Mouse (Mus musculus): ENCODE results near the gene Olfr147. TPM values are rescaled to one million over a fixed set of nuclear protein-coding genes. Genes with fewer than 3 reads are reported as not detected.
"Not testable (repeated sequence)": the region's sequence is repeated elsewhere in the genome, so short reads cannot be mapped to it uniquely, and the experiment has no call there.

Olfr147 gene
- polyA plus RNA-seq (2014; fragmentation: Nextera tagmentation; extraction: Ambion mirVana), result not detected in 2 replicates

DNA sequence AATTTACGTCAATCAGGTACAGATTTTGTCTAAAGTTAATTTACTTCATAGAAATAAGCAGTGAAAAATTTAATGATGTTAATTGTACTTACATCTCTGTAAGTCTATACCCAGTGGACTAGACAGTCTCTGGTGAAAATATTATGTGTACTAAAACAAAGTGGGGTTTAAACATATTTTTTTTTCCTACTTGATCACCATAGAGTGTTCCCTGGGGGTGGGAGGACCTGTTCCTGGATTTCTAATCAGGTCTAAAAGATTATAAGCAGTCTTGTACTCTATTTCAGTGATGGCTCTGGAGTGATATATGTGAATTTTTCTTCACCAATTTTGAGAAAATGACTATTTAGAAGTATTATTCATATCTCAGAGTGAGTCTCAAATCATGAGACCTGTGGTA, at the start of gene Olfr147:
Olfr147 (plus strand) TSS at position 301 of the 400 bp plus-strand sequence.
- Histone ChIP-seq H3K9ac (replicated peaks; ENCODE audit: low read length) (no peak within 1 kb of the TSS), H3K36me3 (ENCODE audit: control insufficient read depth, insufficient read depth, low read length) (no peaks in the 10 kb centered on the region), H3K27ac (replicated peaks; ENCODE audit: low read depth, low read length) (no peak within 1 kb of the TSS), H3K9me3 (ENCODE audit: control insufficient read depth, low read length) (no peaks in the 10 kb centered on the region), H3K4me1 (ENCODE audit: control insufficient read depth, insufficient read depth, low read length) (no peaks in the 10 kb centered on the region), H3K27me3 (ENCODE audit: control insufficient read depth, insufficient read depth, low read length) (no peaks in the 10 kb centered on the region), H3K4me3 (replicated peaks; ENCODE audit: low read depth, low read length) (no peak within 1 kb of the TSS), H3K4me2 (ENCODE audit: low read length) (no peak within 1 kb of the TSS)
- no peak for DNase-seq
- WGBS, result 90% methylated on average over 1 of the region's 1 CpGs
- no peak for ATAC-seq (ENCODE audit: low FRiP score, low TSS enrichment)

DNA sequence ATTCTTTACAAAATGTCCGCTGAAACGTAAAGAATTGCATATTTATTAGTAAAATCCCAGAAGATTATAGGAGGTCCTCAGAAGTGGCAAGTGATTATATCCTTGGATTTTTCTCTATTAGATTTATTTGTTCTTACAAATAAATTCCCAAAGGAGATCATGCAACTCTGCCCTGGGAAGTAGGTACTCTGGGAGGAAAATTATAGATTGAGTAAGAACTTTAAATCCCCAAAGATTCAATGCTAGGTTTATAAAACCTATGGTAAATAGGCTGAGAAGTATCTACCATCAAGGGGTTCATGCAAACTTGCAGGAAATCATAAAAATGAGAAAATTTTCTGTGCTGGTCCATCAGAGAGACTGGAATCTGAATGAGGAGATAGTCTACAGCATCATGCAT, 34.9 kb upstream of the Olfr147 start, which contains the start of gene Olfr250:
Olfr250 (plus strand) TSS at position 301 of the 400 bp plus-strand sequence.
- no peak within 1 kb of the TSS for H3K4me3 ChIP-seq (replicated peaks; ENCODE audit: low read depth, low read length)
- no peak within 1 kb of the TSS for H3K4me2 ChIP-seq (ENCODE audit: low read length)
- DNase-seq (no peak), ATAC-seq (ENCODE audit: low FRiP score, low TSS enrichment) (no peak)
- H3K9me3 ChIP-seq (ENCODE audit: control insufficient read depth, low read length), result no peaks in the 10 kb centered on the region
- no peaks in the 10 kb centered on the region for H3K27me3 ChIP-seq (ENCODE audit: control insufficient read depth, insufficient read depth, low read length)
- H3K4me1 ChIP-seq (ENCODE audit: control insufficient read depth, insufficient read depth, low read length), result no peaks in the 10 kb centered on the region
- H3K9ac ChIP-seq (replicated peaks; ENCODE audit: low read length), result no peak within 1 kb of the TSS
- 91% methylated on average over 2 of the region's 2 CpGs for WGBS
- no peak within 1 kb of the TSS for H3K27ac ChIP-seq (replicated peaks; ENCODE audit: low read depth, low read length)
- H3K36me3 ChIP-seq (ENCODE audit: control insufficient read depth, insufficient read depth, low read length), result no peaks in the 10 kb centered on the region

DNA sequence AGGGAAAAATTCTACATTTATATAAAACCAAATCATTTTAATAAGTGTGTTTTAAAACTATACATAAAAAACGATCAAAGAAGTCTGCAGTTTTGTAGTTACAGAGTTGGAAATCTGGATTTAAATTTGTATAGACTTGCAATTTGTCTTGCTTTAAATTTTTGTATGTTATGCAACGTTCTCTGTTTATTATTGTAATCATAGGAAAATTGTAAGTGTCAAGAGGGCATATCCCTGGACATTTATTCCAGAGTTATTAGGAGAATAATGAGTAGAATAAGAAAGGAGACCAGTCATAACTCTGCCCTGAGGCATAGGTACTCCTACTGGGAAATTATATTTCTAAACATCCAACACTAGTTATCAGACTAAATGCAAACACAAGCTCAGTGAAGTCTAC, 24.7 kb upstream of the Olfr147 start, which contains the start of gene Olfr251:
Olfr251 (plus strand) TSS at position 301 of the 400 bp plus-strand sequence.
- no peak within 1 kb of the TSS for H3K4me3 ChIP-seq (replicated peaks; ENCODE audit: low read depth, low read length)
- H3K4me2 ChIP-seq (ENCODE audit: low read length), result no peak within 1 kb of the TSS
- no peak within 1 kb of the TSS for H3K27ac ChIP-seq (replicated peaks; ENCODE audit: low read depth, low read length)
- 70% methylated on average over 2 of the region's 2 CpGs for WGBS
- H3K9ac ChIP-seq (replicated peaks; ENCODE audit: low read length), result no peak within 1 kb of the TSS
- no peaks in the 10 kb centered on the region for H3K4me1 ChIP-seq (ENCODE audit: control insufficient read depth, insufficient read depth, low read length)
- H3K9me3 ChIP-seq (ENCODE audit: control insufficient read depth, low read length), result no peaks in the 10 kb centered on the region
- ATAC-seq (ENCODE audit: low FRiP score, low TSS enrichment) (no peak), DNase-seq (no peak)
- no peaks in the 10 kb centered on the region for H3K27me3 ChIP-seq (ENCODE audit: control insufficient read depth, insufficient read depth, low read length)
- no peaks in the 10 kb centered on the region for H3K36me3 ChIP-seq (ENCODE audit: control insufficient read depth, insufficient read depth, low read length)

DNA sequence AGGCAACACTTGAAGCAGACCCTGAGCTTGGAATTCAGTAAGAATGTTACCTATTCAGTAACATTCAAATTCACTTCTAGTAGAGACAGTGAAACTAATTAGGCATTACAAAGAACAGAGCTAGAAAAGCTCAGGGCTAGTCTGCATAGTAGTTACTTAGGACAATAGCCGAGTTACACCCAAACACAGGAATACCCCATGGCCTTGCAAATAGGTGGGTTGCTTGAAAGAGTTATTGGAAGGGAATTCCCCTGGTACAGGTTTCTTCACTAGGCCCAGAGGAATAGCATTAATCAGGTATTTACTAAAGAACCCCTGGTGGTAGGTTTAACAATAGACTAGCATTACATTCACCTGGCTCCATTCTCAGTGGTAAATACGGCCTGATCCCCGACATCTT, 6.0 kb downstream of the Olfr147 start:
- not testable (repeated sequence) for H3K36me3 ChIP-seq (ENCODE audit: control insufficient read depth, insufficient read depth, low read length); H3K4me1 ChIP-seq (ENCODE audit: control insufficient read depth, insufficient read depth, low read length); H3K27ac ChIP-seq (replicated peaks; ENCODE audit: low read depth, low read length); DNase-seq; H3K4me3 ChIP-seq (replicated peaks; ENCODE audit: low read depth, low read length); H3K27me3 ChIP-seq (ENCODE audit: control insufficient read depth, insufficient read depth, low read length); ATAC-seq (ENCODE audit: low FRiP score, low TSS enrichment); H3K4me2 ChIP-seq (ENCODE audit: low read length); H3K9ac ChIP-seq (replicated peaks; ENCODE audit: low read length); H3K9me3 ChIP-seq (ENCODE audit: control insufficient read depth, low read length)
- 91% methylated on average over 3 of the region's 3 CpGs for WGBS

DNA sequence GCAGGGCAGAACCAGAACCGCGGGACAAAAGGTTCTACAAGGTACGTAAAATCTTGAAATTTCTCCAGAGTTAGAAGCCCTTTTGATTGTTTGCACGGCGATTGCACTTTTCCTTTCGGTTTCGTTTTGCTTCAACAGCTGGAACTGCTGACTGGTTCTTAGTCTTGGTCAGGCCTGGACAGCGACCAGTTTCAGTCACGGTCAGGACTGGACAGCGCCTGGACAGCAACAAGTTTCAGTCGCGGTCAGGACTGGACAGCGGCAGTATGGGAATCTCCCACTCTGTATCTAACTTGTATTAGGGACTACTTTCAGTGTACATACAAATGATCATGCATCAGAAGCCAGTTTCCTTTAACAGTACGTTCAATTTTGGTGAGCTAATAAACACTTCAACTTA, 12.0 kb downstream of the Olfr147 start:
- H3K4me2 ChIP-seq (ENCODE audit: low read length); H3K9ac ChIP-seq (replicated peaks; ENCODE audit: low read length); H3K27me3 ChIP-seq (ENCODE audit: control insufficient read depth, insufficient read depth, low read length); H3K4me3 ChIP-seq (replicated peaks; ENCODE audit: low read depth, low read length); H3K9me3 ChIP-seq (ENCODE audit: control insufficient read depth, low read length); H3K36me3 ChIP-seq (ENCODE audit: control insufficient read depth, insufficient read depth, low read length); H3K4me1 ChIP-seq (ENCODE audit: control insufficient read depth, insufficient read depth, low read length); ATAC-seq (ENCODE audit: low FRiP score, low TSS enrichment); H3K27ac ChIP-seq (replicated peaks; ENCODE audit: low read depth, low read length); DNase-seq: not testable (repeated sequence)
- 97% methylated on average over 14 of the region's 14 CpGs for WGBS

DNA sequence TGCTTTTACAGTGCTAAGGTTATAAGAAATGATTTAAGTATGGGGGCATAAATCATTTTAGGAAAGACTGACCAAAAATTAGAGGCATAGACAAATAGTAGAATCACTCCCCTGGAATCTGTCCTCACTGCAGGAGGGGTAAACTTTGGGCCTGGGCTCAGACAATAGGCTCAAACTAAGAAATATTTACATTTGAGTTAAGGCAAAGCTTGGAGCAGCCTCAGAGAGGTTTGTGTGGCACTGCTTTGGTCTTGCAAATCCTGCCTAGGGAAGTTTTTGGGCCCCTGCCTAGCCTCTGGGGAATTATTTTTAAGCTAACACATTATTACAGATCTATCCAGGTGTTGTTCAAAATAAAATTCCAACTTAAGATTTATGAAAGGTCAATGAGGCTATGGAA, 22.3 kb downstream of the Olfr147 start:
- Histone ChIP-seq H3K27ac (replicated peaks; ENCODE audit: low read depth, low read length) (no peak overlapping the region), H3K4me1 (ENCODE audit: control insufficient read depth, insufficient read depth, low read length) (no peaks in the 10 kb centered on the region), H3K9me3 (ENCODE audit: control insufficient read depth, low read length) (no peaks in the 10 kb centered on the region), H3K4me3 (replicated peaks; ENCODE audit: low read depth, low read length) (no peak overlapping the region), H3K9ac (replicated peaks; ENCODE audit: low read length) (no peak overlapping the region), H3K4me2 (ENCODE audit: low read length) (no peak overlapping the region), H3K36me3 (ENCODE audit: control insufficient read depth, insufficient read depth, low read length) (no peaks in the 10 kb centered on the region), H3K27me3 (ENCODE audit: control insufficient read depth, insufficient read depth, low read length) (no peaks in the 10 kb centered on the region)
- no peak for ATAC-seq (ENCODE audit: low FRiP score, low TSS enrichment)
- DNase-seq, result no peak

DNA sequence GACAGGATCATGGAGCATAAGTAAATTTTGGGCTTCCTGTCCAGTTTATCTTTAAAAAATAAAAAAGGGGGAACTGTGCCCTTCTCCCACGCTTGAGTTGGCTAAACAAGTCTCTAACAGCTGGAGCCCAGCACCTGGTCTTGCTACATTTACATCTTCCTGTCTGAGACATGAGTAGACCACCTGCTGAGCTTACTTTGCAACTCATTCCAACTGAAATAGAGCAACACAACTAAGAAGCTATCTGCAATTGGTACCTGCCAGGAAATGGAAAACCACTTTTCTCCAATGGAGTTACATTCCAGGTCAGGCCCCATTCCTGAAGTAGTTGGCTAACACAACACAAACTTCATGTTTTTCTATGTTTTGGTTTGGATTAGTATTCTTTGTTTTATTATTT, 25.5 kb downstream of the Olfr147 start:
- H3K4me3 ChIP-seq (replicated peaks; ENCODE audit: low read depth, low read length), result no peak overlapping the region
- ATAC-seq (ENCODE audit: low FRiP score, low TSS enrichment) (no peak), DNase-seq (no peak)
- 65% methylated on average over 1 of the region's 1 CpGs for WGBS
- no peaks in the 10 kb centered on the region for H3K9me3 ChIP-seq (ENCODE audit: control insufficient read depth, low read length)
- no peaks in the 10 kb centered on the region for H3K27me3 ChIP-seq (ENCODE audit: control insufficient read depth, insufficient read depth, low read length)
- H3K4me2 ChIP-seq (ENCODE audit: low read length), result no peak overlapping the region
- H3K36me3 ChIP-seq (ENCODE audit: control insufficient read depth, insufficient read depth, low read length), result no peaks in the 10 kb centered on the region
- no peak overlapping the region for H3K27ac ChIP-seq (replicated peaks; ENCODE audit: low read depth, low read length)
- no peaks in the 10 kb centered on the region for H3K4me1 ChIP-seq (ENCODE audit: control insufficient read depth, insufficient read depth, low read length)
- no peak overlapping the region for H3K9ac ChIP-seq (replicated peaks; ENCODE audit: low read length)

DNA sequence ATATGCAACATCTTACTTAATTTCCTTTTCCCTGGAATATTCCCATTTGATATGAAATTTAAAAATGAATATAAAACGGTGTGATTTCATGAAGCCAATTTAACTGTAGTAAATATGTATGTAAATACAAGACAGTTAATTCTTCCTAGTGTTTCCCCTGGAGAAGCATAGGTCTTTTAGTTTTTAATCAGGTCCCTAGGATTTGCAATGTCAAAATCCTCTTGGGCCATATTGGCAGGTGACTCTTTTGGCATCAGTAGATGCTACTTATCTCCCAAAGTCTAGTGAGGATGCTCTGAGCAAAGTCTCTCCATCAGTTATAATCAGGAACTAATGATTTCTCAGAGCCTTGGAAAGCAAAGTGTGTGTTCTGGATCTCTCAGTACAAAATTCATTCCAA, 27.7 kb downstream of the Olfr147 start, which contains the start of gene Olfr901:
Olfr901 (plus strand) TSS at position 301 of the 400 bp plus-strand sequence.
- no peak for ATAC-seq (ENCODE audit: low FRiP score, low TSS enrichment)
- no peaks in the 10 kb centered on the region for H3K4me1 ChIP-seq (ENCODE audit: control insufficient read depth, insufficient read depth, low read length)
- no peak within 1 kb of the TSS for H3K9ac ChIP-seq (replicated peaks; ENCODE audit: low read length)
- no peak within 1 kb of the TSS for H3K4me2 ChIP-seq (ENCODE audit: low read length)
- no peaks in the 10 kb centered on the region for H3K9me3 ChIP-seq (ENCODE audit: control insufficient read depth, low read length)
- no peak within 1 kb of the TSS for H3K27ac ChIP-seq (replicated peaks; ENCODE audit: low read depth, low read length)
- no peaks in the 10 kb centered on the region for H3K36me3 ChIP-seq (ENCODE audit: control insufficient read depth, insufficient read depth, low read length)
- no peaks in the 10 kb centered on the region for H3K27me3 ChIP-seq (ENCODE audit: control insufficient read depth, insufficient read depth, low read length)
- 87% methylated on average over 1 of the region's 1 CpGs for whole genome bisulfite sequencing
- DNase-seq, result no peak
- no peak within 1 kb of the TSS for H3K4me3 ChIP-seq (replicated peaks; ENCODE audit: low read depth, low read length)

DNA sequence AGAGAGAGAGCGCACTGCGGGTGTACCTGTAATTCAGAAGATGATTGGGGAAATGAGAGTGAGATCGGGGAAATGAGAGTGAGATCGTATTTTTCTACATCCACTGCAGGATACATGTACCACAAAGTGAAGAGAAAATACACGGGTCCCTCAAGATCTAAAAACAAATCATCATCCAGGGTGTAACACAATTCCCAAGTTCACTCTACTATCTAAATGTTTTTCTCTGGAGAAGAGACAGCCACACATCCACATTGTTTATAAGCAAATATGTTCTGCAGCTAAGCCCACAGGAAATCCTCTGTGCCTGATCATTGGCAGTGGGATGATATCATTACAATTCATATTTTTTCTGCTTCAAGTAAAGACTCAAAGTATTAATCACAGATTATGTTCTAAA, 45.9 kb downstream of the Olfr147 start, which contains the start of gene Olfr902:
Olfr902 (plus strand) TSS at position 301 of the 400 bp plus-strand sequence.
- Histone ChIP-seq H3K9ac (replicated peaks; ENCODE audit: low read length) (no peak within 1 kb of the TSS), H3K27me3 (ENCODE audit: control insufficient read depth, insufficient read depth, low read length) (no peaks in the 10 kb centered on the region), H3K4me1 (ENCODE audit: control insufficient read depth, insufficient read depth, low read length) (no peaks in the 10 kb centered on the region), H3K9me3 (ENCODE audit: control insufficient read depth, low read length) (no peaks in the 10 kb centered on the region), H3K4me3 (replicated peaks; ENCODE audit: low read depth, low read length) (no peak within 1 kb of the TSS), H3K36me3 (ENCODE audit: control insufficient read depth, insufficient read depth, low read length) (no peaks in the 10 kb centered on the region), H3K27ac (replicated peaks; ENCODE audit: low read depth, low read length) (no peak within 1 kb of the TSS), H3K4me2 (ENCODE audit: low read length) (no peak within 1 kb of the TSS)
- WGBS, result 92% methylated on average over 5 of the region's 5 CpGs
- ATAC-seq (ENCODE audit: low FRiP score, low TSS enrichment), result no peak
- DNase-seq, result no peak
